In genomic region chr2:130207996-130208395, GRCm38 (mm10) we compare ENCODE assay signal across 32 mouse cellular contexts. TPM values are rescaled to one million over a fixed set of nuclear protein-coding genes. Genes with fewer than 3 reads are reported as not detected.
DNase-seq lines count a peak whose midpoint lies in the region; ATAC-seq and TF ChIP-seq lines count a peak whose summit lies in the region.
"Had no signal": no experiment of that assay in that cellular context is flagged by ENCODE, and none has a peak within 500 bp of the region (broad histone marks: within the 10 kb centered on the region; RNA-seq: fewer than 3 reads in every experiment).

No protein-coding gene starts in this region.

- peak; percentile 9 to 29 for DNase-seq in cerebellum, postnatal 10 days
- no peak for DNase-seq in cerebellum, adult 11-12 months
- DNase-seq in hindbrain, postnatal 0 days (ENCODE audit: low spot score), result peak; percentile 23
- no peak for DNase-seq in hindbrain, embryonic 14.5 days (ENCODE audit: low spot score)
- DNase-seq in retina, embryonic 14.5 days (ENCODE audit: low spot score), result peak; percentile 11
- no peak for DNase-seq in retina, postnatal 1 day
- DNase-seq in natural killer cell, adult 2 months (ENCODE audit: low spot score in 2 of 2), result no peak
- no peak for DNase-seq in spleen, postnatal 14 days (ENCODE audit: low spot score in 2 of 2)
- DNase-seq: adrenal gland, adult 8-10 months; cerebellum, adult 2 months; cerebellum, postnatal 36 days; embryo, embryonic 11 days; gastrocnemius, postnatal 10 days; heart, adult 18-20 months; heart, postnatal 36 days; kidney, adult 2 months; kidney, postnatal 10 days; lung, postnatal 4 days; right cerebral cortex, postnatal 14 days had no signal

- H3K4me1 ChIP-seq in hindbrain, postnatal 0 days (ENCODE audit: insufficient read depth, low read length), result no peaks in the 10 kb centered on the region
- H3K4me1 ChIP-seq in hindbrain, embryonic 14.5 days (replicated peaks; ENCODE audit: control insufficient read depth, insufficient read depth, low read length), result no peaks in the 10 kb centered on the region
- H3K4me1 ChIP-seq: embryonic facial prominence, embryonic 13.5 days; forebrain, embryonic 13.5 days; heart, embryonic 15.5 days had no signal

- H3K36me3 ChIP-seq in hindbrain, postnatal 0 days (ENCODE audit: insufficient read depth, low read length), result no peaks in the 10 kb centered on the region
- H3K36me3 ChIP-seq in hindbrain, embryonic 14.5 days (replicated peaks; ENCODE audit: control insufficient read depth, insufficient read depth), result no peaks in the 10 kb centered on the region
- H3K36me3 ChIP-seq: embryonic facial prominence, embryonic 13.5 days; heart, embryonic 15.5 days had no signal

- no peaks in the 10 kb centered on the region for H3K9me3 ChIP-seq in hindbrain, postnatal 0 days (ENCODE audit: low read length)
- H3K9me3 ChIP-seq in hindbrain, embryonic 14.5 days (ENCODE audit: control insufficient read depth, low read length), result no peaks in the 10 kb centered on the region
- H3K9me3 ChIP-seq: embryonic facial prominence, embryonic 13.5 days; forebrain, embryonic 13.5 days; heart, embryonic 15.5 days had no signal

- WGBS in hindbrain, postnatal 0 days, result 88% methylated on average over 3 of the region's 3 CpGs
- 100% methylated on average over 3 of the region's 3 CpGs for WGBS in hindbrain, embryonic 14.5 days

- no peak overlapping the region for H3K4me2 ChIP-seq in hindbrain, postnatal 0 days (ENCODE audit: low read depth, low read length)
- H3K4me2 ChIP-seq in hindbrain, embryonic 14.5 days (replicated peaks), result no peak overlapping the region
- H3K4me2 ChIP-seq: embryonic facial prominence, embryonic 13.5 days; forebrain, embryonic 13.5 days; heart, embryonic 15.5 days had no signal

- no peak overlapping the region for H3K9ac ChIP-seq in hindbrain, postnatal 0 days (replicated peaks; ENCODE audit: low read length)
- H3K9ac ChIP-seq in hindbrain, embryonic 14.5 days, result no peak overlapping the region
- H3K9ac ChIP-seq: embryonic facial prominence, embryonic 13.5 days; forebrain, embryonic 13.5 days; heart, embryonic 15.5 days had no signal

- no peak for TF ChIP-seq CTCF in hindbrain, postnatal 0 days (IDR thresholded peaks at IDR 0.05; ENCODE audit: low read depth)

- ATAC-seq in hindbrain, postnatal 0 days, result no peak
- no peak for ATAC-seq in hindbrain, embryonic 14.5 days (ENCODE audit: low FRiP score)
- ATAC-seq: activated CD4-positive, CD25-positive, alpha-beta regulatory T cell, adult 4 months; forebrain, embryonic 13.5 days; inflammation-experienced regulatory T-cells, adult 6 months had no signal

- H3K27me3 ChIP-seq in hindbrain, postnatal 0 days (ENCODE audit: insufficient read depth, low read length), result no peaks in the 10 kb centered on the region
- no peaks in the 10 kb centered on the region for H3K27me3 ChIP-seq in hindbrain, embryonic 14.5 days (ENCODE audit: control insufficient read depth, insufficient read depth, low read length)
- H3K27me3 ChIP-seq: embryonic facial prominence, embryonic 13.5 days; heart, embryonic 15.5 days had no signal

- H3K4me3 ChIP-seq in hindbrain, postnatal 0 days (ENCODE audit: low read length), result no peak overlapping the region
- no peak overlapping the region for H3K4me3 ChIP-seq in hindbrain, embryonic 14.5 days (replicated peaks; ENCODE audit: low read length)
- H3K4me3 ChIP-seq: embryonic facial prominence, embryonic 13.5 days; erythroblast, embryonic 14.5 days; forebrain, embryonic 13.5 days; heart, embryonic 15.5 days had no signal

- H3K27ac ChIP-seq in hindbrain, postnatal 0 days, result no peak overlapping the region
- H3K27ac ChIP-seq in hindbrain, embryonic 14.5 days, result no peak overlapping the region
- H3K27ac ChIP-seq: embryonic facial prominence, embryonic 13.5 days; forebrain, embryonic 13.5 days; heart, embryonic 15.5 days had no signal

RNA-seq across cellular contexts. Expression of gene Tmc2, which starts 13.0 kb away (rescaled TPM):
- not detected in 2 replicates for total RNA-seq in hindbrain, postnatal 0 days (2014; rRNA removed)
- not detected in 2 replicates for polyA plus RNA-seq in hindbrain, postnatal 0 days (2015; fragmentation: Nextera tagmentation; extraction: Ambion mirVana)
- polyA plus RNA-seq in hindbrain, embryonic 14.5 days (2014; fragmentation: Nextera tagmentation; extraction: Ambion mirVana), result not detected in 2 replicates
- total RNA-seq: adrenal gland, adult 8-10 months; gastrocnemius, postnatal 10 days; heart, adult 18-20 months; heart, postnatal 36 days; layer of hippocampus, postnatal 10 days; liver, adult 2 months; megakaryocyte-erythroid progenitor cell, adult 5-6 weeks; neutrophil, adult 5-6 weeks had no signal
- polyA plus RNA-seq: cerebellum, adult 2 months; embryonic facial prominence, embryonic 13.5 days; erythroblast, embryonic 14.5 days; forebrain, embryonic 13.5 days; heart, embryonic 15.5 days; inflammation-experienced regulatory T-cells, adult 6 months; kidney, adult 2 months; limb, embryonic 11.5 days; liver, adult 2 months; lung, embryonic 16.5 days; urinary bladder, adult 2 months had no signal

RNA-seq across cellular contexts. Expression of gene Snrpb, which starts 28.8 kb away (rescaled TPM):
- total RNA-seq in hindbrain, postnatal 0 days (2014; rRNA removed), result 306 and 339 TPM in 2 replicates
- polyA plus RNA-seq in hindbrain, postnatal 0 days (2015; fragmentation: Nextera tagmentation; extraction: Ambion mirVana), result 300 and 302 TPM in 2 replicates
- 296 and 309 TPM in 2 replicates for polyA plus RNA-seq in hindbrain, embryonic 14.5 days (2014; fragmentation: Nextera tagmentation; extraction: Ambion mirVana)

Comparison
In these comparisons a context has a peak if more than half of its experiments do, and no peak if none do; other contexts are left out.
1. DNase-seq: peak in cerebellum, postnatal 10 days (2 of 2), hindbrain, postnatal 0 days (single experiment) and retina, embryonic 14.5 days (single experiment); none in cerebellum, adult 11-12 months (single experiment), hindbrain, embryonic 14.5 days (single experiment), retina, postnatal 1 day (single experiment), natural killer cell, adult 2 months (0 of 2) and spleen, postnatal 14 days (0 of 2).